ENCODE assay signal across 8 mouse cellular contexts in the genomic region with DNA sequence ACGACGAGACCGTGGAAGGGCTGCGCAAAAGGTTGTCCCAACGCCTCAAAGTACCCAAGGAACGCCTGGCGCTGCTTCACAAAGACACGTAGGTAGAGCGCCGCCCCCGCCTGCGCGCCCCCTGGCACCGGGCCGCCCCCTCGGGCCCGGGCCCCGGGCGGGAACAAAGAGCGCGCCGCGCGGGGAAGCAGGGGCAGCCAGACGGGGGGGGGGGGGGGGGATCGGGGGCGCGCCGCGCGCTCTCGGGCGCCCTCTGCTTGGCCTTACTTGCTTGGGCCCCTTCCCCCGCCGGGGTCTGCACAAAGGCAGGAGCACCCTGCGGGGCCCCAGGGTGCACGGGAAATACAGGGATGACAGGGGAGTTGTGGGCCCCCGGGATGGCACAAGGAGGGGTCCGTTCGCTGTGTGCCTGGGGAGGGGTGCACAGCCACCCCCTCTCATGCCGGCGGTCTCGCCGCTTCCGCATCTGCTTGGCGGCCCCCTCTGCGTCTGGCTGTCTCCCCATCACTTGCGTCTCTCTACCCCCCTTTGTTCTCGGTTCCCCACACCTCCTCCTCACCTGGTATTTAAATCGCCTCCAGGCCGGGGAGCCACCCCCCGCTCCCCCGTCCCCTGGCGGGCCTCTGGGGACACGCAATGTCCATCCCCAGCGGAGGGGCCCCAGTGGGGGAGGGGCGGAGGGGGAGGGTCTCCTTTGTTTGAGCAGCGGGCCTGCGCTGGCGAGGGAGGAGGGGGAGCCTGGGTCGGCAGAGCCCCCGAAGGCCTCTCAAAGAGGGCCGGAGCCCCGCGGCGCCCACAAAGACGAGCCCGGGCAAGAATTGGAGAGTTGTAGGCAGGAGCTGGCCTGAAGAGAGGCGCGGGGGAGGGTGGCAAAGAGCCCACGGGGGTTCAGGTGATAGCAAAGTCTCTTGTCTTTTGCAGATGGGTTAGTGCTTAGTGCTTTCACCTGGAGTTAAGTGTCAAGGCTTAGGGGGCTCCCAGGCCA. TPM values are rescaled to one million over a fixed set of nuclear protein-coding genes. Genes with fewer than 3 reads are reported as not detected.
DNase-seq lines count a peak whose midpoint lies in the region; ATAC-seq and TF ChIP-seq lines count a peak whose summit lies in the region.

No protein-coding gene starts in this region.

- H3K9ac ChIP-seq in lung, postnatal 0 days (replicated peaks; ENCODE audit: low read depth), result peak overlapping the region; percentile 77

- no peak for TF ChIP-seq CTCF in cerebellum, adult 2 months (IDR thresholded peaks at IDR 0.05; ENCODE audit: borderline replicate concordance, insufficient read depth, low read depth, low read length)
- no peak for TF ChIP-seq CTCF in kidney, adult 2 months (conservative IDR thresholded peaks at IDR 0.05; ENCODE audit: insufficient read depth, insufficient read length, low read depth, low read length)
- no peak; the same call in 1 of the 2 replicates for TF ChIP-seq CTCF in lung, postnatal 0 days (IDR thresholded peaks at IDR 0.05)

- no peak for TF ChIP-seq EP300 in lung, postnatal 0 days (IDR thresholded peaks at IDR 0.05)

- peak overlapping the region; percentile 90 for H3K4me2 ChIP-seq in lung, postnatal 0 days (replicated peaks; ENCODE audit: low read depth, low read length)

- H3K4me3 ChIP-seq in cerebellum, adult 2 months (replicated peaks; ENCODE audit: insufficient read depth, low read depth, low read length), result peak overlapping the region; percentile 80
- peak overlapping the region; percentile 55 for H3K4me3 ChIP-seq in kidney, adult 2 months (ENCODE audit: insufficient read depth, low read depth, low read length)
- H3K4me3 ChIP-seq in lung, postnatal 0 days (ENCODE audit: low read depth, low read length), result peak overlapping the region; percentile 85

- ATAC-seq in lung, postnatal 0 days, result no peak

- peaks cover 38% of the 10 kb centered on the region for H3K4me1 ChIP-seq in cerebellum, adult 2 months (ENCODE audit: control insufficient read depth, insufficient read depth, low read length)
- H3K4me1 ChIP-seq in kidney, adult 2 months (ENCODE audit: control insufficient read depth, insufficient read depth, low read length), result peaks cover 45% of the 10 kb centered on the region
- H3K4me1 ChIP-seq in lung, postnatal 0 days (ENCODE audit: insufficient read depth, low read depth, low read length), result peaks cover 31% of the 10 kb centered on the region

- peaks cover 20% of the 10 kb centered on the region for H3K36me3 ChIP-seq in kidney, adult 2 months (ENCODE audit: control insufficient read depth, insufficient read depth, low read length)
- H3K36me3 ChIP-seq in lung, postnatal 0 days (ENCODE audit: insufficient read depth, low read length), result peaks cover 29% of the 10 kb centered on the region

- WGBS in cerebellum, adult 2 months, result under 1% methylated on average over 70 of the region's 71 CpGs
- WGBS in kidney, adult 2 months, result under 1% methylated on average over 66 of the region's 71 CpGs
- under 1% methylated on average over 32 of the region's 71 CpGs for WGBS in lung, postnatal 0 days

- peak; percentile 66 for DNase-seq in ovary, postnatal 36 days (ENCODE audit: low spot score)
- DNase-seq in ovary, adult 18-20 months (ENCODE audit: low spot score), result no peak
- peak; percentile 66 to 76 for DNase-seq in cerebellum, adult 2 months
- peak; percentile 53 for DNase-seq in gastrocnemius, postnatal 25 days
- DNase-seq in kidney, adult 2 months, result peak; percentile 51
- peak; percentile 56 for DNase-seq in lung, postnatal 0 days (ENCODE audit: low spot score)
- DNase-seq in spleen, adult 18-20 months, result peak; percentile 70 to 72
- no peak for DNase-seq in layer of hippocampus, adult 11-12 months (ENCODE audit: low spot score)

- H3K9me3 ChIP-seq in lung, postnatal 0 days (ENCODE audit: low read length), result no peaks in the 10 kb centered on the region

- peak; percentile 23; the same call in 1 of the 2 replicates for TF ChIP-seq POLR2A in cerebellum, adult 2 months (IDR thresholded peaks at IDR 0.05; ENCODE audit: borderline replicate concordance, insufficient read depth, low read length)
- no peak for TF ChIP-seq POLR2A in kidney, adult 2 months (IDR thresholded peaks at IDR 0.05; ENCODE audit: low read depth, low read length)

- no peaks in the 10 kb centered on the region for H3K27me3 ChIP-seq in cerebellum, adult 2 months (ENCODE audit: control insufficient read depth, insufficient read depth, low read length)
- H3K27me3 ChIP-seq in kidney, adult 2 months (replicated peaks; ENCODE audit: control insufficient read depth, insufficient read depth, low read length), result no peaks in the 10 kb centered on the region
- no peaks in the 10 kb centered on the region for H3K27me3 ChIP-seq in lung, postnatal 0 days (replicated peaks; ENCODE audit: insufficient read depth, low read length)

- peak overlapping the region; percentile 68 for H3K27ac ChIP-seq in cerebellum, adult 2 months (ENCODE audit: insufficient read depth, low read length)
- peak overlapping the region; percentile 95 for H3K27ac ChIP-seq in kidney, adult 2 months (ENCODE audit: insufficient read depth, low read depth, low read length)
- peak overlapping the region; percentile 96 for H3K27ac ChIP-seq in lung, postnatal 0 days (ENCODE audit: low read length)

RNA-seq across cellular contexts. Expression of gene Midn, which starts 2.4 kb away (rescaled TPM):
- polyA plus RNA-seq in cerebellum, adult 2 months (2012; rRNA removed), result 26.1 and 26.5 TPM in 2 replicates
- total RNA-seq in gastrocnemius, postnatal 25 days (2021), result 10 to 100 TPM; 33.7 to 34.8 TPM
- 65.6 and 67.0 TPM in 2 replicates for polyA plus RNA-seq in kidney, adult 2 months (2012; rRNA removed)
- 13.2 and 14.2 TPM in 2 replicates for polyA plus RNA-seq in lung, postnatal 0 days (2015; fragmentation: Nextera tagmentation; extraction: Ambion mirVana)

RNA-seq across cellular contexts. Expression of gene Cbarp, which starts 9.9 kb away (rescaled TPM):
- polyA plus RNA-seq in cerebellum, adult 2 months (2012; rRNA removed), result 147 and 151 TPM in 2 replicates
- total RNA-seq in gastrocnemius, postnatal 25 days (2021), result 1 to 10 TPM; 1.2 to 1.6 TPM
- polyA plus RNA-seq in kidney, adult 2 months (2012; rRNA removed), result 8.1 and 8.7 TPM in 2 replicates
- polyA plus RNA-seq in lung, postnatal 0 days (2015; fragmentation: Nextera tagmentation; extraction: Ambion mirVana), result 5.1 and 5.5 TPM in 2 replicates

RNA-seq across cellular contexts. Expression of gene Atp5d, which starts 12.1 kb away (rescaled TPM):
- polyA plus RNA-seq in cerebellum, adult 2 months (2012; rRNA removed), result 736 and 758 TPM in 2 replicates
- total RNA-seq in gastrocnemius, postnatal 25 days (2021), result 100 to 1,000 TPM; 634 to 665 TPM
- 1,948 and 2,036 TPM in 2 replicates for polyA plus RNA-seq in kidney, adult 2 months (2012; rRNA removed)
- 463 and 491 TPM in 2 replicates for polyA plus RNA-seq in lung, postnatal 0 days (2015; fragmentation: Nextera tagmentation; extraction: Ambion mirVana)

RNA-seq across cellular contexts. Expression of gene Cirbp, which starts 15.3 kb away (rescaled TPM):
- polyA plus RNA-seq in cerebellum, adult 2 months (2012; rRNA removed), result 240 and 261 TPM in 2 replicates
- total RNA-seq in gastrocnemius, postnatal 25 days (2021), result 10 to 100 TPM; 17.3 to 21.4 TPM
- 86.7 and 87.8 TPM in 2 replicates for polyA plus RNA-seq in kidney, adult 2 months (2012; rRNA removed)
- 203 and 305 TPM in 2 replicates for polyA plus RNA-seq in lung, postnatal 0 days (2015; fragmentation: Nextera tagmentation; extraction: Ambion mirVana)

RNA-seq across cellular contexts. Expression of gene 1600002K03Rik, which starts 22.2 kb away (rescaled TPM):
- 16.4 and 18.0 TPM in 2 replicates for polyA plus RNA-seq in cerebellum, adult 2 months (2012; rRNA removed)
- total RNA-seq in gastrocnemius, postnatal 25 days (2021), result 1 to 10 TPM; 5.1 to 5.9 TPM
- 7.9 and 11.2 TPM in 2 replicates for polyA plus RNA-seq in kidney, adult 2 months (2012; rRNA removed)
- 10.4 and 11.7 TPM in 2 replicates for polyA plus RNA-seq in lung, postnatal 0 days (2015; fragmentation: Nextera tagmentation; extraction: Ambion mirVana)

Comparison
In these comparisons a context has a peak if more than half of its experiments do, and no peak if none do; other contexts are left out.
1. DNase-seq: peak in ovary, postnatal 36 days (single experiment), cerebellum, adult 2 months (2 of 2), gastrocnemius, postnatal 25 days (single experiment), kidney, adult 2 months (single experiment), lung, postnatal 0 days (single experiment) and spleen, adult 18-20 months (2 of 2); none in ovary, adult 18-20 months (single experiment) and layer of hippocampus, adult 11-12 months (single experiment).
2. RNA of gene Cbarp, which starts 9.9 kb away (polyA plus RNA-seq): 147 to 151 TPM in cerebellum, adult 2 months; 8.1 to 8.7 TPM in kidney, adult 2 months and 5.1 to 5.5 TPM in lung, postnatal 0 days; every median in the first group is over 10 times any median in the second.
3. Peak in every context shown above with its lines, with median percentiles within 50 percentile points of each other: H3K27ac ChIP-seq and H3K4me3 ChIP-seq.